Mouse (Mus musculus): ENCODE results near the gene Adam1a.
"Not testable (repeated sequence)": the region's sequence is repeated elsewhere in the genome, so short reads cannot be mapped to it uniquely, and the experiment has no call there.

Adam1a gene

GRCm38 (mm10) chr5:121564468-121564895 is 19.2 kb upstream of the Adam1a start:
- peak; percentile 76 to 77 for DNase-seq (ENCODE audit: low spot score in 2 of 2)

GRCm38 (mm10) chr5:121562436-121562835 is 17.2 kb upstream of the Adam1a start:
- no peak for DNase-seq (ENCODE audit: low spot score in 2 of 2)

- no peak for DNase-seq (ENCODE audit: low spot score in 2 of 2)
These were observed 3.9 kb upstream of the Adam1a start for GRCm38 (mm10) chr5:121549196-121549595.

GRCm38 (mm10) chr5:121547084-121547483 is 1.8 kb upstream of the Adam1a start:
- DNase-seq (ENCODE audit: low spot score in 2 of 2), result no peak

GRCm38 (mm10) chr5:121546530-121546895 is 1.2 kb upstream of the Adam1a start:
- peak; percentile 24 to 31 for DNase-seq (ENCODE audit: low spot score in 2 of 2)

- DNase-seq (ENCODE audit: low spot score in 2 of 2), result peak; percentile 96 to 98
These were observed 679 bp upstream of the Adam1a start, which contains the start of gene Mapkapk5 for GRCm38 (mm10) chr5:121545793-121546529. Mapkapk5 (minus strand) TSS chr5:121545905.

- no peak for DNase-seq (ENCODE audit: low spot score in 2 of 2)
These were observed 1.9 kb downstream of the Adam1a start for GRCm38 (mm10) chr5:121543370-121543769.

- no peak for DNase-seq (ENCODE audit: low spot score in 2 of 2)
These were observed 4.0 kb downstream of the Adam1a start for GRCm38 (mm10) chr5:121541235-121541634.

- no peak for DNase-seq (ENCODE audit: low spot score in 2 of 2)
These were observed 5.2 kb downstream of the Adam1a start for GRCm38 (mm10) chr5:121540066-121540465.

- DNase-seq (ENCODE audit: low spot score in 2 of 2), result no peak
These were observed 7.7 kb downstream of the Adam1a start for GRCm38 (mm10) chr5:121537588-121537987.

- DNase-seq (ENCODE audit: low spot score in 2 of 2), result no peak
These were observed 8.2 kb downstream of the Adam1a start for GRCm38 (mm10) chr5:121536921-121537555.

GRCm38 (mm10) chr5:121535116-121535515 is 10.2 kb downstream of the Adam1a start:
- DNase-seq (ENCODE audit: low spot score in 2 of 2), result no peak

GRCm38 (mm10) chr5:121534521-121534920 is 10.8 kb downstream of the Adam1a start:
- no peak for DNase-seq (ENCODE audit: low spot score in 2 of 2)

- no peak for DNase-seq (ENCODE audit: low spot score in 2 of 2)
These were observed 18.3 kb downstream of the Adam1a start for GRCm38 (mm10) chr5:121526961-121527360.

GRCm38 (mm10) chr5:121526526-121526925 is 18.8 kb downstream of the Adam1a start:
- DNase-seq (ENCODE audit: low spot score in 2 of 2), result no peak

- DNase-seq (ENCODE audit: low spot score in 2 of 2), result no peak
These were observed 19.4 kb downstream of the Adam1a start for GRCm38 (mm10) chr5:121525774-121526450.

- DNase-seq (ENCODE audit: low spot score in 2 of 2), result not testable (repeated sequence)
These were observed 25.5 kb downstream of the Adam1a start for GRCm38 (mm10) chr5:121519758-121520157.

GRCm38 (mm10) chr5:121518983-121519382 is 26.3 kb downstream of the Adam1a start:
- DNase-seq (ENCODE audit: low spot score in 2 of 2), result no peak

GRCm38 (mm10) chr5:121510009-121510408 is 35.3 kb downstream of the Adam1a start:
- no peak for DNase-seq (ENCODE audit: low spot score in 2 of 2)

GRCm38 (mm10) chr5:121506846-121507245 is 38.4 kb downstream of the Adam1a start:
- DNase-seq (ENCODE audit: low spot score in 2 of 2), result no peak

- DNase-seq (ENCODE audit: low spot score in 2 of 2), result no peak
These were observed 42.1 kb downstream of the Adam1a start, which contains the start of gene Adam1b for GRCm38 (mm10) chr5:121503231-121503630. Adam1b (minus strand) TSS chr5:121503435.

GRCm38 (mm10) chr5:121501424-121501996 is 43.8 kb downstream of the Adam1a start:
- DNase-seq (ENCODE audit: low spot score in 2 of 2), result not testable (repeated sequence)

Measured in frontal cortex, postnatal 25 days (tissue).